8 mouse cellular contexts compared by ENCODE assay signal in genomic region chr17:25818851-25819780, GRCm38 (mm10). TPM values are rescaled to one million over a fixed set of nuclear protein-coding genes. Genes with fewer than 3 reads are reported as not detected.
DNase-seq lines count a peak whose midpoint lies in the region; ATAC-seq and TF ChIP-seq lines count a peak whose summit lies in the region.

No protein-coding gene starts in this region.

- H3K9ac ChIP-seq in heart, embryonic 11.5 days (ENCODE audit: low read depth, low read length), result no peak overlapping the region
- H3K9ac ChIP-seq in embryonic facial prominence, embryonic 13.5 days, result peak overlapping the region; percentile 12; the same call in 1 of the 2 replicates
- H3K9ac ChIP-seq in liver, embryonic 12.5 days, result no peak overlapping the region

- TF ChIP-seq CTCF in C2C12 (IDR thresholded peaks at IDR 0.05; ENCODE audit: control insufficient read depth, insufficient read depth, insufficient read length), result no peak
- TF ChIP-seq CTCF in left cerebral cortex, adult 2 months (IDR thresholded peaks at IDR 0.05), result no peak

- peaks cover 8% of the 10 kb centered on the region for H3K4me1 ChIP-seq in heart, embryonic 11.5 days (ENCODE audit: control insufficient read depth, insufficient read depth, low read length)
- H3K4me1 ChIP-seq in embryonic facial prominence, embryonic 13.5 days, result peaks cover 12% of the 10 kb centered on the region
- peaks cover 17% of the 10 kb centered on the region for H3K4me1 ChIP-seq in liver, embryonic 12.5 days

- WGBS in heart, embryonic 11.5 days (ENCODE audit: insufficient replicate concordance), result 6% methylated on average over 46 of the region's 46 CpGs
- WGBS in embryonic facial prominence, embryonic 13.5 days, result 6% methylated on average over 46 of the region's 46 CpGs
- 4% methylated on average over 46 of the region's 46 CpGs for WGBS in liver, embryonic 12.5 days (ENCODE audit: insufficient replicate concordance)

- H3K27me3 ChIP-seq in heart, embryonic 11.5 days (ENCODE audit: control insufficient read depth, insufficient read depth, low read length), result peaks cover 63% of the 10 kb centered on the region
- H3K27me3 ChIP-seq in C2C12 (ENCODE audit: control insufficient read depth, insufficient read depth, insufficient read length), result no peaks in the 10 kb centered on the region
- H3K27me3 ChIP-seq in embryonic facial prominence, embryonic 13.5 days, result peaks cover 67% of the 10 kb centered on the region
- peaks cover 84% of the 10 kb centered on the region for H3K27me3 ChIP-seq in liver, embryonic 12.5 days (replicated peaks)

- H3K27ac ChIP-seq in heart, embryonic 11.5 days (ENCODE audit: low read depth, low read length), result no peak overlapping the region
- no peak overlapping the region for H3K27ac ChIP-seq in embryonic facial prominence, embryonic 13.5 days
- no peak overlapping the region for H3K27ac ChIP-seq in liver, embryonic 12.5 days
- H3K27ac ChIP-seq in left cerebral cortex, adult 2 months, result no peak overlapping the region

- no peaks in the 10 kb centered on the region for H3K79me3 ChIP-seq in C2C12 (ENCODE audit: low read depth)

- DNase-seq in heart, postnatal 25 days (ENCODE audit: low spot score), result no peak
- DNase-seq in right cerebral cortex, postnatal 4 days, result no peak
- no peak for DNase-seq in left cerebral cortex, adult 2 months (ENCODE audit: extremely low spot score in 1 of 2, low spot score in 2 of 2)
- no peak for DNase-seq in ovary, postnatal 14 days (ENCODE audit: low spot score)

- ATAC-seq in heart, embryonic 11.5 days (replicated peaks; ENCODE audit: insufficient number of reproducible peaks, low FRiP score, low TSS enrichment), result 0 out of 2 replicates have a peak, but pooled peaks have one; percentile 26
- no peak for ATAC-seq in embryonic facial prominence, embryonic 13.5 days (ENCODE audit: insufficient number of reproducible peaks, insufficient read depth, low FRiP score, low TSS enrichment, low read depth)
- ATAC-seq in liver, embryonic 12.5 days, result peak; percentile 45

- peak overlapping the region; percentile 12 for H3K4me3 ChIP-seq in heart, embryonic 11.5 days (ENCODE audit: low read depth, low read length)
- H3K4me3 ChIP-seq in C2C12 (ENCODE audit: insufficient read depth, poor library complexity, severe bottlenecking), result no peak overlapping the region
- peak overlapping the region; percentile 16 for H3K4me3 ChIP-seq in embryonic facial prominence, embryonic 13.5 days
- peak overlapping the region; percentile 22 for H3K4me3 ChIP-seq in liver, embryonic 12.5 days
- H3K4me3 ChIP-seq in left cerebral cortex, adult 2 months, result no peak overlapping the region

- peaks cover 4% of the 10 kb centered on the region for H3K79me2 ChIP-seq in C2C12 (ENCODE audit: control insufficient read depth, insufficient read depth)

- H3K4me2 ChIP-seq in heart, embryonic 11.5 days, result peak overlapping the region; percentile 35
- peak overlapping the region; percentile 49 for H3K4me2 ChIP-seq in embryonic facial prominence, embryonic 13.5 days
- peak overlapping the region; percentile 44 for H3K4me2 ChIP-seq in liver, embryonic 12.5 days

- H3K36me3 ChIP-seq in heart, embryonic 11.5 days (ENCODE audit: control insufficient read depth, insufficient read depth, low read length), result no peaks in the 10 kb centered on the region
- no peaks in the 10 kb centered on the region for H3K36me3 ChIP-seq in C2C12 (ENCODE audit: control insufficient read depth, insufficient read depth)
- no peaks in the 10 kb centered on the region for H3K36me3 ChIP-seq in embryonic facial prominence, embryonic 13.5 days
- H3K36me3 ChIP-seq in liver, embryonic 12.5 days, result no peaks in the 10 kb centered on the region

- H3ac ChIP-seq in C2C12 (ENCODE audit: control insufficient read depth, insufficient read length, low read depth), result peak overlapping the region; percentile 12

- intact Hi-C loops in heart, postnatal 25 days (cut with DNase I), result no loop called here
- intact Hi-C loops in left cerebral cortex, adult 2 months (cut with DNase I), result no loop called here

- no peaks in the 10 kb centered on the region for H3K9me3 ChIP-seq in heart, embryonic 11.5 days (replicated peaks; ENCODE audit: control insufficient read depth, low read length)
- no peaks in the 10 kb centered on the region for H3K9me3 ChIP-seq in embryonic facial prominence, embryonic 13.5 days
- H3K9me3 ChIP-seq in liver, embryonic 12.5 days (replicated peaks), result no peaks in the 10 kb centered on the region

TF ChIP-seq in C2C12, 6 proteins besides CTCF, POLR2A, EP300 and RAD21:
- TF ChIP-seq CEBPB (IDR thresholded peaks at IDR 0.05; ENCODE audit: low read depth) (no peak), MYOG (IDR thresholded peaks at IDR 0.05; ENCODE audit: control insufficient read depth, extremely low read depth, insufficient read length) (no peak), MAX (IDR thresholded peaks at IDR 0.05) (no peak), USF1 (IDR thresholded peaks at IDR 0.05; ENCODE audit: low read depth) (no peak), MYOD1 (IDR thresholded peaks at IDR 0.05; ENCODE audit: control insufficient read depth, insufficient read length, low read depth) (no peak), FOSL1 (IDR thresholded peaks at IDR 0.05; ENCODE audit: insufficient read depth, low read length, poor library complexity, severe bottlenecking) (no peak)
TF ChIP-seq in C2C12: peak in this region for 0.

RNA-seq across cellular contexts. Expression of gene Wdr24, which starts 4.3 kb away (rescaled TPM):
- 14.4 and 17.7 TPM in 2 replicates for polyA plus RNA-seq in heart, embryonic 11.5 days (2014; fragmentation: Nextera tagmentation; extraction: Ambion mirVana)
- 10 to 100 TPM; 10.2 to 10.6 TPM for total RNA-seq in heart, postnatal 25 days (2021)
- polyA plus RNA-seq in C2C12 (2012; fragmentation: generic; extraction: Trizol), result 14.3 TPM
- 26.5 and 30.0 TPM in 2 replicates for polyA plus RNA-seq in embryonic facial prominence, embryonic 13.5 days (2015; fragmentation: Nextera tagmentation; extraction: Ambion mirVana)
- 17.7 and 18.7 TPM in 2 replicates for polyA plus RNA-seq in liver, embryonic 12.5 days (2016; fragmentation: Nextera tagmentation; extraction: Ambion mirVana)
- total RNA-seq in left cerebral cortex, adult 2 months (2021), result 10 to 100 TPM; 26.8 to 30.9 TPM

RNA-seq across cellular contexts. Expression of gene Jmjd8, which starts 9.6 kb away (rescaled TPM):
- 30.9 and 42.6 TPM in 2 replicates for polyA plus RNA-seq in heart, embryonic 11.5 days (2014; fragmentation: Nextera tagmentation; extraction: Ambion mirVana)
- 10 to 100 TPM; 35.5 to 36.6 TPM for total RNA-seq in heart, postnatal 25 days (2021)
- 10.8 TPM for polyA plus RNA-seq in C2C12 (2012; fragmentation: generic; extraction: Trizol)
- 48.3 and 52.8 TPM in 2 replicates for polyA plus RNA-seq in embryonic facial prominence, embryonic 13.5 days (2015; fragmentation: Nextera tagmentation; extraction: Ambion mirVana)
- 26.6 and 26.8 TPM in 2 replicates for polyA plus RNA-seq in liver, embryonic 12.5 days (2016; fragmentation: Nextera tagmentation; extraction: Ambion mirVana)
- total RNA-seq in left cerebral cortex, adult 2 months (2021), result 10 to 100 TPM; 55.1 to 55.6 TPM

RNA-seq across cellular contexts. Expression of gene Fbxl16, which starts 10.2 kb away (rescaled TPM):
- polyA plus RNA-seq in heart, embryonic 11.5 days (2014; fragmentation: Nextera tagmentation; extraction: Ambion mirVana), result 1.1 and 1.4 TPM in 2 replicates
- total RNA-seq in heart, postnatal 25 days (2021), result 1 to 10 TPM; 1.2 to 1.3 TPM
- 5.7 TPM for polyA plus RNA-seq in C2C12 (2012; fragmentation: generic; extraction: Trizol)
- polyA plus RNA-seq in embryonic facial prominence, embryonic 13.5 days (2015; fragmentation: Nextera tagmentation; extraction: Ambion mirVana), result 3.6 and 4.2 TPM in 2 replicates
- polyA plus RNA-seq in liver, embryonic 12.5 days (2016; fragmentation: Nextera tagmentation; extraction: Ambion mirVana), result 0.18 and 0.33 TPM in 2 replicates
- total RNA-seq in left cerebral cortex, adult 2 months (2021), result 100 to 1,000 TPM; 644 to 656 TPM

RNA-seq across cellular contexts. Expression of gene Stub1, which starts 14.1 kb away (rescaled TPM):
- 292 and 322 TPM in 2 replicates for polyA plus RNA-seq in heart, embryonic 11.5 days (2014; fragmentation: Nextera tagmentation; extraction: Ambion mirVana)
- total RNA-seq in heart, postnatal 25 days (2021), result 100 to 1,000 TPM; 114 to 117 TPM
- 246 TPM for polyA plus RNA-seq in C2C12 (2012; fragmentation: generic; extraction: Trizol)
- 319 and 353 TPM in 2 replicates for polyA plus RNA-seq in embryonic facial prominence, embryonic 13.5 days (2015; fragmentation: Nextera tagmentation; extraction: Ambion mirVana)
- 150 and 156 TPM in 2 replicates for polyA plus RNA-seq in liver, embryonic 12.5 days (2016; fragmentation: Nextera tagmentation; extraction: Ambion mirVana)
- total RNA-seq in left cerebral cortex, adult 2 months (2021), result 100 to 1,000 TPM; 162 to 171 TPM

RNA-seq across cellular contexts. Expression of gene Rhbdl1, which starts 18.0 kb away (rescaled TPM):
- polyA plus RNA-seq in heart, embryonic 11.5 days (2014; fragmentation: Nextera tagmentation; extraction: Ambion mirVana), result 1.9 and 2.5 TPM in 2 replicates
- 1 to 10 TPM; 1.2 to 2.2 TPM for total RNA-seq in heart, postnatal 25 days (2021)
- 0.40 TPM for polyA plus RNA-seq in C2C12 (2012; fragmentation: generic; extraction: Trizol)
- 1.4 and 2.7 TPM in 2 replicates for polyA plus RNA-seq in embryonic facial prominence, embryonic 13.5 days (2015; fragmentation: Nextera tagmentation; extraction: Ambion mirVana)
- 0.80 and 0.89 TPM in 2 replicates for polyA plus RNA-seq in liver, embryonic 12.5 days (2016; fragmentation: Nextera tagmentation; extraction: Ambion mirVana)
- 10 to 100 TPM; 36.3 to 39.6 TPM for total RNA-seq in left cerebral cortex, adult 2 months (2021)

Comparison
In these comparisons a context has a peak if more than half of its experiments do, and no peak if none do; other contexts are left out.
1. H3K4me3 ChIP-seq: peak in heart, embryonic 11.5 days (single experiment), embryonic facial prominence, embryonic 13.5 days (single experiment) and liver, embryonic 12.5 days (single experiment); none in C2C12 (single experiment) and left cerebral cortex, adult 2 months (single experiment).
2. Peak in every context shown above with its lines, with median percentiles within 50 percentile points of each other: H3K4me2 ChIP-seq.